Mouse (Mus musculus) embryonic facial prominence, embryonic 14.5 days (tissue): ENCODE measurements around the gene Bik. TPM values are rescaled to one million over a fixed set of nuclear protein-coding genes. Genes with fewer than 3 reads are reported as not detected.
A peak's percentile ranks its signal among the peaks of the same experiment; 100 is the strongest.

Experiments used
- ATAC-seq: fragments of 200-750 bp; cut with Nextera tagmentation; 2 replicates; pipeline ENCODE4 v1.8.0; 2017; ENCODE audit warnings: low read depth, moderate number of reproducible peaks, moderate TSS enrichment
- DNase-seq: peaks from one replicate; pipeline ENCODE4 v3.0.0-alpha.2; 2015; ENCODE audit warnings: low spot score
- H3K27ac ChIP-seq: fragments of 300-500 bp; sonication (generic); replicated peaks from 2 replicates; pipeline ENCODE4 v1.5.1; 2014; ENCODE audit warnings: low read depth, mild to moderate bottlenecking, low read length, moderate library complexity
- H3K27me3 ChIP-seq: fragments of 300-500 bp; sonication (generic); replicated peaks from 2 replicates; pipeline ENCODE4 v1.6.1; 2014; ENCODE audit warnings: low read length; ENCODE audit not compliant: control insufficient read depth, insufficient read depth
- H3K36me3 ChIP-seq: fragments of 300-500 bp; sonication (generic); 2 replicates; pipeline ENCODE4 v1.6.1; 2014; ENCODE audit warnings: low read length, mixed read lengths; ENCODE audit not compliant: control insufficient read depth, insufficient read depth
- H3K4me1 ChIP-seq: fragments of 300-500 bp; sonication (generic); 2 replicates; pipeline ENCODE4 v1.6.1; 2014; ENCODE audit warnings: antibody characterized with exemption, low read length; ENCODE audit not compliant: control insufficient read depth, insufficient read depth
- H3K4me2 ChIP-seq: fragments of 300-500 bp; sonication (generic); 2 replicates; pipeline ENCODE4 v1.6.1; 2014; ENCODE audit warnings: low read depth, mild to moderate bottlenecking, low read length, moderate library complexity, mixed read lengths
- H3K4me3 ChIP-seq: fragments of 300-500 bp; sonication (generic); 2 replicates; pipeline ENCODE4 v1.5.1; 2014; ENCODE audit warnings: low read depth, mild to moderate bottlenecking, low read length
- H3K9ac ChIP-seq: fragments of 300-500 bp; sonication (generic); 2 replicates; pipeline ENCODE4 v1.6.1; 2014; ENCODE audit warnings: low read depth, mild to moderate bottlenecking, low read length, moderate library complexity, mixed read lengths
- H3K9me3 ChIP-seq: fragments of 300-500 bp; sonication (generic); 2 replicates; pipeline ENCODE4 v1.6.1; 2016; ENCODE audit warnings: low read length; ENCODE audit not compliant: control insufficient read depth
- WGBS: fragments of 180-500 bp; shearing (Covaris S2); extraction: QIAGEN DNeasy Blood & Tissue Kit; methylation state at CpG from one replicate; pipeline ENCODE4 v1.1.7; 2014; 5-methylcytosine and 5-hydroxymethylcytosine counted together
- microRNA-seq: library from miRNA; unstranded; fragments of <30 nt; microRNA quantifications from one replicate; pipeline ENCODE4, GENCODE M21; 2016; ENCODE audit warnings: borderline number of aligned reads
- polyA plus RNA-seq: library from polyadenylated mRNA; unstranded; fragments of >200 nt; fragmentation: Nextera tagmentation; extraction: Ambion mirVana; gene quantifications from 2 replicates; pipeline ENCODE4 v1.2.1, GENCODE M21; 2014

The Bik gene
- polyA plus RNA-seq, 1 experiment from 2014 or later: 5.2 TPM

GRCm38 (mm10) chr15:83591758-83592157 is 65.1 kb downstream of the Bik start:
- no peak overlapping the region for H3K4me3 ChIP-seq
- H3K4me2 ChIP-seq: no peak overlapping the region
- ATAC-seq (no peak), DNase-seq (no peak)
- peaks cover 9% of the 10 kb centered on the region for H3K4me1 ChIP-seq
- no peak overlapping the region for H3K9ac ChIP-seq
- H3K27me3 ChIP-seq: no peaks in the 10 kb centered on the region
- H3K36me3 ChIP-seq: peaks cover 20% of the 10 kb centered on the region
- no peaks in the 10 kb centered on the region for H3K9me3 ChIP-seq
- 68% methylated on average over 5 of the region's 6 CpGs for WGBS
- no peak overlapping the region for H3K27ac ChIP-seq

DNA sequence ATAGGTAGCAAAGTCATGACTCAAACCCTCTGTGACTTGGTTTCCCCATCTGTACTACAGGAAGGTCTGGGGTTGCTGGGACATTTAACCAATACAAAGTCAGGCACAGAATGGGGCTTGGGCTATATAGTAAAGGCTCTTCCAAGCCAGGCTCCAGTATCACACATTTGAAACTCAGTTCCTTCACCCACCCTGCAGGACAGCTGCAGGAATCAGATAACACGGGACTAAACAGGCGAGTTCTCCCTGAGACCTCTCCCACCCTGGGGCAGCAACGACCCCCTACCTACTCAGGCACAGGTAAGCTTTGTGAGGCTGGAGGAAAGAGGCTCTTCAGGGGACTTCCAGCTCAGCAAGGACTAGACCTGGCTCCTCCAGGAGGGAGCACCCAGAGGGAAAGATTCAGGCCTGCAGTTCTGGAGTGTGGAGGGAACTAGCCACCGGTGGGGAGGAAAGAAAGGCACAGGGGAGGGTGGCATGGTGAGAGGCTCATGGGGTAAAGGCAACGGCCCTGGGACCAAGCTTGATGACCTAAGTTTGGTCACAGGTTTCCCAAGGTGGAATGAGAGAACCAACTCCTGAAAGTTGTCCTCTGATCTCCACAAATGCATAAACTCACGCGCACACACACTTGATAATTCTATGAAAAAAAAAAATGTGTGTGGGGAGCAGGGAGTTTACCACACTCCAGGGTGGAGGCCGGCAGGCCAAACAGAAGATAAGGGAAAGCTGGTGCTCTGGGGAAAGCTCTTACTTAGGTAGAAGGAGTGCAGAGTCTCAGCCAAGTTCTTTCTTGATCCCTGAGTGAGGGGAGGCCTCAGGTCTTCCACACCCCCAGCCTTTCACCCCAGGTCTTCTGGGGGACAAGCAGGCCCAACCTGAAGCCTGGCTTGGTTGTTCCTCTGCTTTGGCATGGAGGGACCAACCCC is 65.9 kb downstream of the Bik start:
- H3K4me2 ChIP-seq: no peak overlapping the region
- H3K27ac ChIP-seq: no peak overlapping the region
- H3K27me3 ChIP-seq: no peaks in the 10 kb centered on the region
- H3K4me1 ChIP-seq: peaks cover 9% of the 10 kb centered on the region
- DNase-seq (no peak), ATAC-seq (no peak)
- 69% methylated on average over 8 of the region's 8 CpGs for WGBS
- peak overlapping the region; percentile 79; the same call in 1 of the 2 replicates for H3K9ac ChIP-seq
- H3K4me3 ChIP-seq: no peak overlapping the region
- H3K36me3 ChIP-seq: peaks cover 12% of the 10 kb centered on the region
- H3K9me3 ChIP-seq: no peaks in the 10 kb centered on the region

DNA sequence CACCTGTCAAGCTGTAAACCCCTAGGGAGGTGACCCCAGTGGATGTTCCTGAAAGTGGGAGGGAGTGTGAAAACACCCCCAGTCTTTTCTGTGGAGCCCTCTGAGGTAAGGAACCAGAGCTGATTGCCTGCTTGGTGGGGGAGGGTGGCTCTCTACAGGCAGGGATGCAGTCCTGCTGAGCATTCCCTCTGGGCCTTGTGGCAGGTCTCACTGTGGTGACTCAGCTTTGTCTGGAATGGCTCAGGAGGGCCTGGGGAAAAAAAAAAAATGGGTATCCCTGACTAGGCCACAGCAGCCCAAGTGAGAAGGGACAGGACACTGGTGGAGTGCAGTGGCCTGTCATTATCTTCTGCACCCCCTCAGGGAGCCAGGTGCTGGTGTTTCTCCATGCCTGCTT is 66.5 kb downstream of the Bik start:
- peak overlapping the region; percentile 79; the same call in 1 of the 2 replicates for H3K9ac ChIP-seq
- H3K27me3 ChIP-seq: no peaks in the 10 kb centered on the region
- no peak for ATAC-seq
- 0 out of 2 replicates have a peak overlapping the region, but pooled peaks have one; percentile 68 for H3K4me3 ChIP-seq
- peaks cover 9% of the 10 kb centered on the region for H3K4me1 ChIP-seq
- DNase-seq: no peak
- H3K27ac ChIP-seq: no peak overlapping the region
- H3K36me3 ChIP-seq: peaks cover 9% of the 10 kb centered on the region; the same call in 1 of the 2 replicates
- H3K4me2 ChIP-seq: peak overlapping the region; percentile 72
- H3K9me3 ChIP-seq: no peaks in the 10 kb centered on the region

- H3K4me2 ChIP-seq: peak overlapping the region; percentile 72
- H3K36me3 ChIP-seq: peaks cover 2% of the 10 kb centered on the region; the same call in 1 of the 2 replicates
- WGBS: 10% methylated on average over 19 of the region's 19 CpGs
- H3K9me3 ChIP-seq: no peaks in the 10 kb centered on the region
- H3K27me3 ChIP-seq: no peaks in the 10 kb centered on the region
- no peak overlapping the region for H3K27ac ChIP-seq
- peak overlapping the region; percentile 79 for H3K9ac ChIP-seq
- peak overlapping the region; percentile 68 for H3K4me3 ChIP-seq
- ATAC-seq: peak; percentile 66
- H3K4me1 ChIP-seq: peaks cover 9% of the 10 kb centered on the region
- peak; percentile 55 for DNase-seq
Observed at GRCm38 (mm10) chr15:83593702-83594512, 67.2 kb downstream of the Bik start.

Small RNA genes lying within 50 kb of the gene (microRNA-seq; reads per million reads assigned to microRNA genes)
- not detected for gene Gm24575

Other genes starting within 250 kb of the Bik start
- 57.0 and 63.3 TPM in 2 replicates for gene Arfgap3, start 176.6 kb upstream of the Bik start, polyA plus RNA-seq
- gene Pacsin2, start 62.3 kb upstream of the Bik start, polyA plus RNA-seq: 49.3 TPM in 2 replicates
- gene Ttll1, start 16.0 kb upstream of the Bik start, polyA plus RNA-seq: 9.4 and 11.3 TPM in 2 replicates
- 56.7 and 70.8 TPM in 2 replicates for gene Tspo, start 36.7 kb downstream of the Bik start, polyA plus RNA-seq
- 34.9 and 37.1 TPM in 2 replicates for gene Mcat, start 36.9 kb downstream of the Bik start, polyA plus RNA-seq
- gene Ttll12, start 68.3 kb downstream of the Bik start, polyA plus RNA-seq: 30.7 and 36.8 TPM in 2 replicates
- gene Scube1, start 198.2 kb downstream of the Bik start, polyA plus RNA-seq: 12.6 and 17.3 TPM in 2 replicates